Mouse (Mus musculus) skeletal muscle tissue, adult 2 months (tissue): Measurements from ENCODE around the gene Eif4a3.
"Not testable (repeated sequence)": the region's sequence is repeated elsewhere in the genome, so short reads cannot be mapped to it uniquely, and the experiment has no call there.

ENCODE experiments used
- DNase-seq: peaks from one replicate; pipeline ENCODE4 v3.0.0-alpha.2; 2012; ENCODE audit warnings: low read depth, low spot score

The Eif4a3 gene

DNA sequence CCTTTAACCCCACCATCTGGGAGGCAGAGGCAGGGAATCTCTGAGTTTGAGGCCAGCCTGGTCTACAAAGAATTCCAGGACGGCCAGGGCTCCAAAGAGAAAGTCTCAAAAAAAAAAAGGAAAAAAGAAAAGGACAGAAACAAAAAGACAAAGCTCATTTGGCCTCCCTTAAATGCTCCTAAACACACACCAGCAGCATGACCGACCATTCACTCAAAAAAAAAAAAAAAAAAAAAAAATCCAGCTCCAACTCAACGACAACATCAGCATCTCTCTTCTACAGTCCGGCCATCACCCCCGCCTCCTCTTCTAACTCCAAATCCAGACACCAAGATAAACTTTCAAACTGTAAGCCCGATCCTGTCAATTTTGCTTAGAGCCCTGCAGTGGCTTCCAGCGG lies 972 bp downstream of the Eif4a3 start:
- DNase-seq: no peak

GRCm38 (mm10) chr11:119297996-119298395 lies 1.9 kb downstream of the Eif4a3 start:
- no peak for DNase-seq

DNA sequence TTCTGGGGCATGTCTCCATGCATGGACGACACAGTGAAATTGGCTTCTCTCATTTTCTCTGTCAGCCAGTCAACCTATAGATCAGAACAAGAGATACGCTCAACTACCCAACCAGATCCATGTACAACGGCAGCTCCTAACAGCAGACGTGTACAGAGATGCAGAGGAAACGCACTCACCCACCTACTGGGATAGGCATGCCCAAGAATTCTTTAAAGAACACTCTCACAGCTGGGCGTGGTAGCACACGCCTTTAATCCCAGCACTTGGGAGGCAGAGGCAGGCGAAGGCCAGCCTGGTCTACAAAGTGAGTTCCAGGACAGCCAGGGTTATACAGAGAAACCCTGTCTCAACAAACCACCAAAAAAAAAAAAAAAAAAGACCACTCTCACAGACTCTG lies 7.0 kb downstream of the Eif4a3 start:
- not testable (repeated sequence) for DNase-seq

DNA sequence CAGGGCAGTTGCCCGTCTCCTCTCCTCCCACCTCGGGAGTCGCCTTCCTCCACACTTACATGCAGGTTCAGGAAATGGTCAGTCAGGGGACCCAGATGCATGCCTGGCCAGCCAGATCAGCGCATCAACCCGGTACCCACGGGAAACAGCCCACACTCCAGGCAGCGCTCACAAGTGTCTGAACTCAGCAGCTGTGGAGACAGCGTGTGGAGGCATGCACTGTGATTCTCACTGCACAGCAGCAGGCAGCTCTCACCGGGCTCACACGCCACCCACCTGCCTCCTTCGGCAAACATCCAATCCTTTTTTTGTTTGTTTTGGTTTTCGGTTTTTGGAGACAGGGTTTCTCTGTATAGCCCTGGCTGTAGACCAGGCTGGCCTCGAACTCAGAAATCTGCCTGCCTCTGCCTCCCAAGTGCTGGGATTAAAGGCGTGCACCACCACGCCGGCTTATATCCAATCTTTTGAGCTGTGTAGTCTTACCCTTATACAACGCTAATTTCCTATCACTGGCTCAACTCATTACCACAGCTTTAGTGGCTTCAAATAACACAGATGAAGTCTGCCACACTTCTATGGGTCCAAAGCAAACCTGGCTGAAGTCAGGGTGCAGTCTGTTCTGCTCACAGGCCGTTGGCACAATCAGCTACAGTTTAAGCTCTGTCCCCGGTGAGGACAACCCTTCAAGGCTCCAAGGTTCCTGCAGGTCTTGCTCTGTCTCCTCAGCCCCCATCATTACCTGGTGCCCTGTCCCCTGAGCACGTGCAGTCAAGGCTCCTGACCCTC lies 12.5 kb downstream of the Eif4a3 start:
- no peak for DNase-seq

DNA sequence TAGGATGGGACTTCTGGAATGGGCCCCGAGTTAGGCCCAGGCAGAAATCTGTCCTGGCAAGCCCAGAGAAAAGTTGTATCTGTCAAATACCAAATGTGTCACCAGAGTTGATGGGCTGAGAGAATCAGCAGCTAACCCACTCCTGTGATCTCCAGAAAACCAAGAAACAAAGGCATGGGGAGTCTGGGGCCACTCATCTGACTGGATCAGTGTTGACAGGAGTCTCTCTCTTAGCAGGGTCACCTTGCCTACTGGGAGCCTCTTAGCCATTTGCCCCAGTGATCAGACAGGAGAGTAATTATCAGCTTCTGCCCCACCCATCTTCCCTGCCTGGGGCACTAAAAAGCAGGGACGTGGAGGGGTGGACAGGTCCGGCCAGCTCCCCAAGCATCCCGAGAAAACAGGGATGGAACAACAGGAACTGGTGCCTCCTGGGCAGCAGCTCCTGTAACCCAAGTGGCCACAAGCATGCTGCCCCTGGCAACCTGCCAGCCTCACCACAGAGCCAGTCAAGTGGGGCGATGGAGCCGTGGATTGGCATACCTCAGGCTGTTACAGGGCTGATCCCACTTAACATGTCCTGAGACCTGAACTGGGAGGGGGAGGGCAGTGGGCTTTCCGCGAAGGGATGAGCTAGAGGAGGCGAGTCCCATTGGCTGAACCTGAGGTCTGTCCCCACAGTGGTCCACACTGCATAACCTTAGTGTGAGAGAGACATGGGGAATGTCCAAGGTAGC lies 13.9 kb downstream of the Eif4a3 start:
- DNase-seq: no peak

GRCm38 (mm10) chr11:119281030-119281429 lies 18.9 kb downstream of the Eif4a3 start:
- no peak for DNase-seq

DNA sequence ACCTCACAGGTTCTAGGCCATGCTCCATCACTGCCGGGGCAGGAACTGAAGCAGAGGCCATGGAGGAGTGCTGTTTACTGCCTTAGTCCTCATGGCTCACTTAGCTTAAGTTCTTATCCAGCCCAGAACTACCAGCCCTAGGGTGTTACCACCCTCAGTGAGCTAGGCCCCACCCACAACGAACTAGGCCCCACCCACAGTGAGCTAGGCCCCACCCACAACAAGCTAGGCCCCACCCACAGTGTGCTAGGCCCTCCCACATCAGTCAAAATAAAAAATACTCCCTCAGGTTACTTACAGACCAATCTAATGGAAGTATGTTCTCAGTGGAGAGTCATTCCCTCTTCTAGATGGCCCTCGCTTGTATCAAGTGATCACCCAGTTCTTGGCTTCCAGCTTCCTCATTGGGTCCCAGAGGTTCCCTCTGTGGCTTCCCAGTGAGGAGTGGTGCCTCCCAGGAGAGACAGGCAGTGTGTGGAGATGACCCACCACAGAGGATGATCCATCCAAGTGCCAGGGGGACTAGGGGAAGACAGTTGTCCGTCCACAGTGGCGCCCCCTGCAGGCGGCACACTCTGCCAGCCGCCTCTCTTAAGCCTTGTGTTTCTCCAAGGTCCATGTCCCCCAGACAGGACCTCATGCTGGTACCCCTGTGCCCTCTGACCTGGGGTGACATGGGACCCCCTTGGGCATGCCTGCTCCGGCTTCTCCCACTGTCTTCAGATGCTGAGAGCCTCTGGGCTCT lies 26.5 kb downstream of the Eif4a3 start:
- DNase-seq: no peak

GRCm38 (mm10) chr11:119272492-119272891 lies 27.4 kb downstream of the Eif4a3 start:
- not testable (repeated sequence) for DNase-seq

DNA sequence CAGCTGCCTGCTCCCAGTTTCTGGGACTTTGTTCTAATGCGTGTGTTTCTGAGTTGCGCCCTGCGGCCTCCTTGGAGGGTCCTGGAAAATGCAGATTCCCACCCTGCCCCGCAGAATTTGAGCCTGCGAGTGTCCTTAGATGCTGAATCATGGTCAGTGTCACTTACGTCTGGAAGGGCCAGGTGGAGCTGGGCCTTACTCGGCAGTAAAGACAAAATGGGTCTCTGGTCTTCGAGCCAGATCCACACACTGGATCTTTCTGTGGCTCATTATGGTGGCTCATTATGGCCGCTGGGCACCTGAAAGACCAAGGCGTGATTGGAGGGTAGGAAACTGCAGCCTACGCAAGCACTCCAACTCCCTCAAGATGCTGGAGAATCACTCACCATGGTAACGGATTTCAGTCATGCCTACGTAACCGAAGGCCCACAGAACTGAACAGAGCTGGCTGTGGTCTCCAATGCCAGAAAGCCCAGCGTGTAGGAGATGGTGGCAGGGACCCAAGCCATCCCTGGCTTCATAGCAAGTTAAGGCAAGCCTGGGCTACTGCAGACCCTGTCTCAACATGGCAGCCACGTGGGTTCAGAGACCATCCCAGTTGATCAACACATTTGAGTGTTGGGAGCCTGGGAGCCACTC lies 31.2 kb downstream of the Eif4a3 start:
- DNase-seq: no peak

DNA sequence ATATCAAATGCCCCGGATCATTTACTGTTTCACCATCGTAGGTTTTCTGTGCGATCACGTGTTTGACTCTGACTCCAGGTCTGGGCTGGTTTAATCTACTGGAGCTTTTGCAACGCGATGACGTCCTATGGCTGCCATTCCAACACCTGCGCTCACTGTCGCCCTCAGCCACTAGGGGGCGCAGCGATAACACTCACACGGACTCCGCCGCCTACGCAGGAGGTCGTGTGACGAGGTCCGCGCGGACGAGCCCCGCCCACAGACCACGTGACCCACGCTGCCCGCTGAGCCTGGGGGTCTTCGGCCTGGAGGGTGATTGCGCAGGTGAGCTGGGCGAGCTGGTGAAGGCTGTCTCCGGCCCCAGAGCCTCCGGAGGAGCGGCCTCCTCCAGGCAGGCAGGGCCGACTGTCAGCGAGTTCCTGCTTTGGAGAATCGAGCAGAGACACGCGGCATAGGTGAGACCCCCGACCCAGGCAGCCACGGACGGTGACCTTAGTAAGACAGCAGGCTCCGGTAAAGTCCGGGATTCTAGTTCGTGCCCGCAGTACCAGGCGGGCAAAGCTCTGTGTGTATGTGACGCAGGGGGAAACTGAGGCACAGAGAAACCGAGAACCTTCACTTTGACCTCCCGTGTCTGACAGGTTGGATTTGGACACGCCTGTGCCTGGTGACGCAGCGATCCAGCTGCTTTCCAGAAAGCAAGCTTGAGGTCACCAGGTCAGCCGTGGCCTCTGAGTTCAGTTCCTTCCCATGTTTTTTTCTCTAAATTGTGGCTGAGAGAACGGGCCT lies 31.9 kb downstream of the Eif4a3 start, which contains the start of gene Gaa:
Gene Gaa (plus strand): TSS at position 120 of the 789 bp plus-strand sequence.
- DNase-seq: peak; percentile 94

DNA sequence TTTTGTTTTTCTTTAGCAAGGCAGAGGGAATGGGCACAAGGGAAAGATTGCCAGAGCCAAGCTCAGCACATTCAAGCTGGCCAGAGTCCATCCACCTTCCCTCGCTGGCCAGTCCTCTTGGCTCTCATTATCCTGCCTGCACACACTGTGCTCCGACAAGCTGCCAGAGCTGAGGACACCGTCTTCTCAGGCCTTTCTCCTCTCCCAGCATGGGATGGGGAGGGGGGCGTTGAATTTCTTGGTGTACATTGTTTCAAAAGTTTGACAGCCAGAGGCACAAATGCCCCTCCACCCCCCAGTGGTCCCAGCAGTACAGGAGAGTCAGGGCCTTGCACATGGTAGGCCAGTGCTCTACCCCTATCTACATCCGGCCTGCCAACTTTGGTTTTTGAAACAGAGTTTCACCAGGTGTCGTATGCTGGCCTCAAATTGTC lies 32.6 kb downstream of the Eif4a3 start:
- DNase-seq: peak; percentile 68

DNA sequence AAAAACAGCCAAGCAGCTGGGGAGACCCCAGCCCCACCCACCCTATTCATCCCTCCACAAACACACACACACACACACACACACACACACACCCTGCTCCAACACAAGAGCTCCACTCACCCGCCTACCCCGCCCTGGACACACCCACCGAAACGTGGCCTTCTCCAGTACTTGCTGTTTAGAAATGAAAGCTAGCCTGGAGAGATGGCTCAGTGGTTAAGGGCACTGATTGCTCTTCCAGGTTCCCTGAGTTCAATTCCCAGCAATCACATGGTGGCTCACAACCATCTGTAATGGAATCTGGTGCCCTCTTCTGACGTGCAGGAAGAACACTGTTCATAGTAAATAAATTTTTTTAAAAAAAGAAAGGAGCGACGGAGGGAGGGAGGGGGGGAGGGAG lies 34.1 kb downstream of the Eif4a3 start:
- DNase-seq: no peak

DNA sequence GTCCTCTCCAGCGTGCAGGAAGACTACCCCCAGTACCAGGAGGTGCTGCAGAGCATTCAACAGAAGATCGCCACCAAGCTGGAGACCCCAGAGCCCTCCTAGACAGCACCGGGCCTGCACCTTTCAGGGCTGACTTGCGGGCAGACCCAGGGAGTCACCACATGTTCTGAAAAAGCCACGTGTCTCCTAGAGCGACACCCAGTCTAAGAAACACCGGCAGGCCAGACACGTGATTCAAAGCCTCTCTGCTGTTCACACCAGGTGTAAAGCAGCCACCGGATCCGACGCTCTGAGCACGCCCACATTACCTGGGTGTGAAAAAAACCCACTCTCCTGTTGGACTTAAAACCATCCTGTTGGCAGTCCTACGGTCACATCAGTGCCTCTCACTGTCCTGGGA lies 35.5 kb downstream of the Eif4a3 start:
- DNase-seq: no peak

DNA sequence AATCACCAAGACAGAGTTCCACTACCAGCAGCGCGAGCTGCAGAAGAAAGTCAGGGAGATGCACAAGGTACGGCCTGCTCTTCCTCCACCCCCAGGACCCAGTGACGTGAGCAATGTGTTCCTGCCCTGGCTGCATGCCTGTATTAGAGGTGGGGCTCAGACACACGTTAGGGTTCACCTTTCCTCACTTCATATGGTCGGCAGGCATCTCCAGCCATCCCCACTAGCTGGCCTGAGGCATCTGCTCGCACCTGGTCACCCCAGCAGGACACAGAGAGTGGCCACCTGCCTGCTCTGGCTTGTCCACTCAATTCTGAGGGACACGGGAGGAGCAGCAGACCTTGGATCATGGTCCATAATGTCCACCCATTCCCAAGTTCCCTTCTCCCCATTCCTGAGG lies 39.9 kb downstream of the Eif4a3 start:
- DNase-seq: no peak

GRCm38 (mm10) chr11:119258572-119259322 lies 41.1 kb downstream of the Eif4a3 start:
- DNase-seq: peak; percentile 52

GRCm38 (mm10) chr11:119258216-119258571 lies 41.7 kb downstream of the Eif4a3 start:
- no peak for DNase-seq

DNA sequence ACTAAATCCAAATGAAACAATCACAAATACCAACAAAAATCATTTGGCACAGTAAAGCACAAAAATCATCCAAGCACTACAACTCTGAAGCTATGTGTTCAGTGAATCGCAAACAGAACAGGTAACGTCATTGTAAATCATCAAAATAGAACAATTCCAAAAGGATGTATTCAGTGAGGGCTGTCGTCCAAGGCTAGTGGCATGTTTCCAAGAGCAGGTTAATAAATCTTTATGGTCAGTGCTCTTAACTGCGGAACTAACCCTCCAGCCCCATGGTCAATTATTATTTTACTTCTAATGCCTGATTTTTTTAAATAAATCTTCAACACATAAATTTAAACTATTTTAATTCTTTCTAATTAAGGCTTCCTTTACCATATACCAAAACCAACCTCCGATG lies 43.3 kb downstream of the Eif4a3 start:
- DNase-seq: not testable (repeated sequence)

DNA sequence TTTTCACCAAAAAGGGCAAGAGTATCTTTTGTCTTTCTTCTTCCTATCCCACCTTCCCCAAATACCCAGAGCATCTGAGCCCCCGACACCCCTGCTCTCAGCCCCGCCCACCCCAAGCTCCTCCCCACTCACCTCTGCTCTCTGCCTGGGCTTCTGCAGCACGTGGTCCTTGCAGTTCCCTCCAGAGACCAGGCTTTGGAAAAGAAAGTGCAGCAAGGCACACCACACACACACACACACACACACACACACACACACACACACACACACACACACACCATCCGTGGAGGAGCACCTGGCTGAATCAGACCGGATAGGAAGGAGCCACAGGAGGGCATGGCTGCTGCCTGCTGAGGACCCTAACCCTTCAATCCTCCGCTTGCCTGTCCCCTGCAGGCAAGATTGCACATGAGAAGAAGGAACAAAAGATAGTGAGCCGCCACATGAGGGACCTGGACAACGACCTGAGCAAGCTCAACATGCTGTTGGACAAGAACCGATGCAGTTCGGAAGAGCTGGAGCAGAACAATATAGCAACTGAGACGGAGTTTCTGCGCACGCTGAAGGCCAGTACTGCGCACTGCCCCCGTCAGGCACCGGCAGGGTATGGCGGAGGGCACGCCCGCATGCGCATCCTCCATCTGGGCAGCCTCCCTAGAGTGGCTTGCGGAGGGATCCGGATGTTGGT lies 46.9 kb downstream of the Eif4a3 start:
- DNase-seq: no peak

DNA sequence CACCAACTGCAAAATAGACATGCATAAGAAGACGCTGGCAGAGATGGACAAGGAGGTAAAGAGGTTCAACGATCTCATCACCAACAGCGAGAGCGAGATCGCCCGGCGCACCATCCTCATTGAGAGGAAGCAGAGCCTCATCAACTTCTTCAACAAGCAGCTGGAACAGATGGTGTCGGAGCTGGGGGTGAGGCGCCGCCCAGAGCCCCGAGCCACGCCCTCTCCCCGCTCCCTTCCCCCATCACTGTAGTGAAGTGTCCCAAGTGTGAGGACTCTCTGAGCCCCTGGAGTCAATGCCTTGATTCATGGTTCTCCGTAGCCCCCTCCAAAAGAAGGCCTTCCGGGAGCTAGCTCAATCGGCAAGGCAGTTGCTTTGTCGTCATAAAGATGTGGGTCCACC lies 48.9 kb downstream of the Eif4a3 start:
- DNase-seq: no peak

GRCm38 (mm10) chr11:119249011-119249410 lies 50.9 kb downstream of the Eif4a3 start:
- peak; percentile 50 for DNase-seq
